Mouse (Mus musculus) lung, adult 2 months (tissue): ENCODE measurements around the gene Slc26a3.

Experiments
- CTCF ChIP-seq: fragments of 200-500 bp; IDR thresholded peaks from 2 replicates; pipeline ENCODE4 v1.5.1; 2011; ENCODE audit warnings: mild to moderate bottlenecking, low read length, control low read depth; ENCODE audit not compliant: insufficient read depth
- POLR2A ChIP-seq: fragments of 200-500 bp; IDR thresholded peaks from 2 replicates; pipeline ENCODE4 v1.6.1; 2011; ENCODE audit warnings: low read depth, mild to moderate bottlenecking, control low read depth, low read length, borderline replicate concordance; ENCODE audit errors: extremely low read depth

DNA sequence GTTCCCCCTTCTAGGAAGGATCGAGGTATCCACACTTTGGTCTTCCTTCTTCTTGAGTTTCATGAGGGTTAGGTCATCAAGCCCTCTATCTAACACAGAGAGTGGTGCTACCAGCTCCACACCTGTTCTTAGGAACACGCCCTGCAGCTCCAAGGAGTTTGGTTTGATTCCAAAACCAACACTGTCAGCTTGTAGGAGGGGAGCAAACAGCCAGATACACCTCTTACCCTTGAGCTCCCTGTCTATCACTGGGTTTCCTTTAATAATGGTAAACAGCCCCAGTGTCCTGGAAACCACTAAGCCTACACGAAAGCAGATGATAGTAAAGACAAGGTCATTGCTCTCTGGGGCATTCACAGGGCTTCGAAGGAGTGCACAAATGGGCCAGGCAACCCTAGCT is 67.8 kb downstream of the Slc26a3 start:
- no peak for TF ChIP-seq POLR2A
- TF ChIP-seq CTCF, result no peak
